Mouse (Mus musculus): Measurements from ENCODE around the gene Tns3.

The Tns3 gene

GRCm38 (mm10) chr11:8513359-8514253, 150.7 kb downstream of the Tns3 start:
- DNase-seq: no peak

- no peak for DNase-seq
Measured at GRCm38 (mm10) chr11:8510294-8510693, 154.0 kb downstream of the Tns3 start.

GRCm38 (mm10) chr11:8509614-8510013, 154.7 kb downstream of the Tns3 start:
- DNase-seq: no peak

GRCm38 (mm10) chr11:8503735-8504134, 160.6 kb downstream of the Tns3 start:
- no peak for DNase-seq

GRCm38 (mm10) chr11:8500855-8501254, 163.5 kb downstream of the Tns3 start:
- DNase-seq: no peak

GRCm38 (mm10) chr11:8497136-8497535, 167.2 kb downstream of the Tns3 start:
- DNase-seq: no peak

- peak; percentile 12 to 17 for DNase-seq
Measured at GRCm38 (mm10) chr11:8496686-8497085, 167.6 kb downstream of the Tns3 start.

- DNase-seq: peak; percentile 18 to 33
Measured at GRCm38 (mm10) chr11:8495801-8496200, 168.5 kb downstream of the Tns3 start.

- DNase-seq: no peak
Measured at GRCm38 (mm10) chr11:8495036-8495435, 169.3 kb downstream of the Tns3 start.

- no peak for DNase-seq
Measured at GRCm38 (mm10) chr11:8493931-8494490, 170.3 kb downstream of the Tns3 start.

GRCm38 (mm10) chr11:8492332-8492731, 172.0 kb downstream of the Tns3 start:
- DNase-seq: peak in 1 of 2 experiments; percentile 10

- no peak for DNase-seq
Measured at GRCm38 (mm10) chr11:8488248-8488647, 176.1 kb downstream of the Tns3 start.

- DNase-seq: no peak
Measured at GRCm38 (mm10) chr11:8486552-8486951, 177.8 kb downstream of the Tns3 start.

- DNase-seq: no peak
Measured at GRCm38 (mm10) chr11:8484538-8484937, 179.8 kb downstream of the Tns3 start.

GRCm38 (mm10) chr11:8482721-8483120, 181.6 kb downstream of the Tns3 start:
- DNase-seq: no peak

- DNase-seq: no peak
Measured at GRCm38 (mm10) chr11:8481962-8482361, 182.4 kb downstream of the Tns3 start.

- DNase-seq: no peak
Measured at GRCm38 (mm10) chr11:8481529-8481928, 182.8 kb downstream of the Tns3 start.

GRCm38 (mm10) chr11:8479858-8480257, 184.5 kb downstream of the Tns3 start:
- no peak for DNase-seq

GRCm38 (mm10) chr11:8479313-8479712, 185.0 kb downstream of the Tns3 start:
- no peak for DNase-seq

GRCm38 (mm10) chr11:8473616-8474015, 190.7 kb downstream of the Tns3 start:
- DNase-seq: no peak

GRCm38 (mm10) chr11:8472439-8472838, 191.9 kb downstream of the Tns3 start:
- DNase-seq: no peak

- no peak for DNase-seq
Measured at GRCm38 (mm10) chr11:8471535-8471934, 192.8 kb downstream of the Tns3 start.

- no peak for DNase-seq
Measured at GRCm38 (mm10) chr11:8469537-8469936, 194.8 kb downstream of the Tns3 start.
